In the genomic region with DNA sequence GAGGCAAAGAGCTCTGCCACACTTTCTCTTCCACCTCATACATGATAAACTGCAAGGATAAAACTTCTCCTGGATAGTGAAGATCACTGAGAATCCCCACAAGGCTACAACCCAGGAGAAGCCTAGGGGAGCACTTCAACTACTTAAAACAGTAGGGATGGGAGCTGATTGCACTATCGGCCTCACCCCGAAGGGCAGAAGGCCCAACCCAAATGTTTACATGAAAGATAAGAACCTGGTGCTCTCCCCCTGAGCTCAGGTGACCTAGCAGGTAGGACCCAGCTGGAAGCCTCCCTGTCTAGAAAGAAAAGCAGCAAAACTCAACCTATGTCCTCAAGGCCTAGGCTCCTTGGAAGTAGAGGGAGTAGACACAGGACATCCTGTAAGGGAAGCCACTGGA, we compare ENCODE assay signal across 9 mouse cellular contexts. TPM values are rescaled to one million over a fixed set of nuclear protein-coding genes. Genes with fewer than 3 reads are reported as not detected.
DNase-seq lines count a peak whose midpoint lies in the region; ATAC-seq and TF ChIP-seq lines count a peak whose summit lies in the region.
"Had no signal": no experiment of that assay in that cellular context is flagged by ENCODE, and none has a peak within 500 bp of the region (broad histone marks: within the 10 kb centered on the region; RNA-seq: fewer than 3 reads in every experiment).

No protein-coding gene starts in this region.

- WGBS in embryonic facial prominence, embryonic 12.5 days, result 77% methylated on average over 2 of the region's 2 CpGs
- WGBS in embryonic facial prominence, embryonic 10.5 days, result 65% methylated on average over 2 of the region's 2 CpGs
- 38% methylated on average over 2 of the region's 2 CpGs for WGBS in lung, embryonic 15.5 days
- WGBS in intestine, postnatal 0 days, result 49% methylated on average over 2 of the region's 2 CpGs
- WGBS in neural tube, embryonic 15.5 days, result 80% methylated on average over 2 of the region's 2 CpGs

- H3K9me3 ChIP-seq in embryonic facial prominence, embryonic 12.5 days, result no peaks in the 10 kb centered on the region
- H3K9me3 ChIP-seq in embryonic facial prominence, embryonic 10.5 days, result no peaks in the 10 kb centered on the region
- no peaks in the 10 kb centered on the region for H3K9me3 ChIP-seq in lung, embryonic 15.5 days
- H3K9me3 ChIP-seq in intestine, postnatal 0 days (ENCODE audit: control insufficient read depth), result no peaks in the 10 kb centered on the region
- no peaks in the 10 kb centered on the region for H3K9me3 ChIP-seq in neural tube, embryonic 15.5 days (replicated peaks)

- H3K27me3 ChIP-seq in embryonic facial prominence, embryonic 12.5 days, result no peaks in the 10 kb centered on the region
- peaks cover 6% of the 10 kb centered on the region; the same call in 1 of the 2 replicates for H3K27me3 ChIP-seq in embryonic facial prominence, embryonic 10.5 days (replicated peaks; ENCODE audit: low read depth, poor library complexity, severe bottlenecking)
- H3K27me3 ChIP-seq in lung, embryonic 15.5 days, result no peaks in the 10 kb centered on the region
- H3K27me3 ChIP-seq in intestine, postnatal 0 days (replicated peaks; ENCODE audit: control insufficient read depth, insufficient read depth, low read length), result no peaks in the 10 kb centered on the region
- no peaks in the 10 kb centered on the region for H3K27me3 ChIP-seq in neural tube, embryonic 15.5 days (replicated peaks)

- peak overlapping the region; percentile 69 for H3K4me2 ChIP-seq in embryonic facial prominence, embryonic 12.5 days (replicated peaks)
- H3K4me2 ChIP-seq in lung, embryonic 15.5 days, result peak overlapping the region; percentile 83
- H3K4me2 ChIP-seq in intestine, postnatal 0 days (replicated peaks; ENCODE audit: low read depth), result peak overlapping the region; percentile 79; the same call in 1 of the 2 replicates
- H3K4me2 ChIP-seq in neural tube, embryonic 15.5 days, result peak overlapping the region; percentile 78

- no peak for DNase-seq in embryonic facial prominence, embryonic 10.5 days (ENCODE audit: low spot score)
- no peak for DNase-seq in lung, postnatal 14 days
- no peak for DNase-seq in natural killer cell, adult 2 months (ENCODE audit: low spot score in 2 of 2)
- DNase-seq: kidney, adult 9 months had no signal

- peaks cover 38% of the 10 kb centered on the region for H3K36me3 ChIP-seq in embryonic facial prominence, embryonic 12.5 days
- H3K36me3 ChIP-seq in embryonic facial prominence, embryonic 10.5 days (replicated peaks), result peaks cover 41% of the 10 kb centered on the region
- H3K36me3 ChIP-seq in lung, embryonic 15.5 days, result peaks cover 32% of the 10 kb centered on the region
- H3K36me3 ChIP-seq in intestine, postnatal 0 days (ENCODE audit: control insufficient read depth, insufficient read depth), result peaks cover 36% of the 10 kb centered on the region
- H3K36me3 ChIP-seq in neural tube, embryonic 15.5 days, result peaks cover 39% of the 10 kb centered on the region

- H3K4me1 ChIP-seq in embryonic facial prominence, embryonic 12.5 days, result peaks cover 20% of the 10 kb centered on the region
- peaks cover 30% of the 10 kb centered on the region for H3K4me1 ChIP-seq in embryonic facial prominence, embryonic 10.5 days
- peaks cover 26% of the 10 kb centered on the region for H3K4me1 ChIP-seq in lung, embryonic 15.5 days
- H3K4me1 ChIP-seq in intestine, postnatal 0 days (replicated peaks; ENCODE audit: control insufficient read depth, insufficient read depth, low read length), result peaks cover 12% of the 10 kb centered on the region; the same call in 1 of the 2 replicates
- H3K4me1 ChIP-seq in neural tube, embryonic 15.5 days, result peaks cover 30% of the 10 kb centered on the region

- no peak for TF ChIP-seq CTCF in intestine, postnatal 0 days (IDR thresholded peaks at IDR 0.05; ENCODE audit: low read depth)

- no peak for ATAC-seq in embryonic facial prominence, embryonic 12.5 days (ENCODE audit: insufficient number of reproducible peaks, insufficient read depth, low FRiP score, low TSS enrichment)
- no peak for ATAC-seq in lung, embryonic 15.5 days (ENCODE audit: borderline replicate concordance, extremely low read depth, low FRiP score, low TSS enrichment)
- ATAC-seq in intestine, postnatal 0 days, result no peak
- ATAC-seq in neural tube, embryonic 15.5 days (ENCODE audit: low FRiP score), result no peak
- no peak for ATAC-seq in CD4-positive, CD25-positive, alpha-beta regulatory T cell, adult 4 months

- no peak overlapping the region for H3K9ac ChIP-seq in embryonic facial prominence, embryonic 12.5 days
- H3K9ac ChIP-seq in lung, embryonic 15.5 days, result peak overlapping the region; percentile 19; the same call in 1 of the 2 replicates
- H3K9ac ChIP-seq in intestine, postnatal 0 days (ENCODE audit: low read depth, low read length), result no peak overlapping the region
- H3K9ac ChIP-seq in neural tube, embryonic 15.5 days (replicated peaks), result 0 out of 2 replicates have a peak overlapping the region, but pooled peaks have one; percentile 90

- H3K27ac ChIP-seq in embryonic facial prominence, embryonic 12.5 days, result no peak overlapping the region
- no peak overlapping the region for H3K27ac ChIP-seq in embryonic facial prominence, embryonic 10.5 days (replicated peaks)
- H3K27ac ChIP-seq in lung, embryonic 15.5 days, result no peak overlapping the region
- H3K27ac ChIP-seq in intestine, postnatal 0 days (ENCODE audit: low read depth, low read length), result no peak overlapping the region
- H3K27ac ChIP-seq in neural tube, embryonic 15.5 days (replicated peaks), result no peak overlapping the region

- no peak overlapping the region for H3K4me3 ChIP-seq in embryonic facial prominence, embryonic 12.5 days
- H3K4me3 ChIP-seq in embryonic facial prominence, embryonic 10.5 days, result no peak overlapping the region; the same call in 1 of the 2 replicates
- H3K4me3 ChIP-seq in lung, embryonic 15.5 days, result peak overlapping the region; percentile 58
- no peak overlapping the region for H3K4me3 ChIP-seq in intestine, postnatal 0 days (ENCODE audit: low read depth, low read length)
- H3K4me3 ChIP-seq in neural tube, embryonic 15.5 days (replicated peaks), result peak overlapping the region; percentile 87; the same call in 1 of the 2 replicates

RNA-seq across cellular contexts. Expression of gene Lrpap1, which starts 2.0 kb away (rescaled TPM):
- polyA plus RNA-seq in embryonic facial prominence, embryonic 12.5 days (2016; fragmentation: Nextera tagmentation; extraction: Ambion mirVana), result 113 and 115 TPM in 2 replicates
- polyA plus RNA-seq in embryonic facial prominence, embryonic 10.5 days (2016; fragmentation: Nextera tagmentation; extraction: Ambion mirVana), result 72.4 and 74.2 TPM in 2 replicates
- polyA plus RNA-seq in lung, embryonic 15.5 days (2015; fragmentation: Nextera tagmentation; extraction: Ambion mirVana), result 130 and 145 TPM in 2 replicates
- 47.7 and 50.6 TPM in 2 replicates for polyA plus RNA-seq in intestine, postnatal 0 days (2015; fragmentation: Nextera tagmentation; extraction: Ambion mirVana)
- polyA plus RNA-seq in neural tube, embryonic 15.5 days (2015; fragmentation: Nextera tagmentation; extraction: Ambion mirVana), result 150 and 155 TPM in 2 replicates
- 100 to 1,000 TPM in 1 of 2 experiments, 10 to 100 TPM in 1; 93.8 to 133 TPM for polyA plus RNA-seq in CD4-positive, CD25-positive, alpha-beta regulatory T cell, adult 4 months (2017; shearing (Covaris generic))

RNA-seq across cellular contexts. Expression of gene Dok7, which starts 47.0 kb away (rescaled TPM):
- polyA plus RNA-seq in embryonic facial prominence, embryonic 12.5 days (2016; fragmentation: Nextera tagmentation; extraction: Ambion mirVana), result 2.0 and 2.3 TPM in 2 replicates
- polyA plus RNA-seq in embryonic facial prominence, embryonic 10.5 days (2016; fragmentation: Nextera tagmentation; extraction: Ambion mirVana), result 0.34 and 0.35 TPM in 2 replicates
- polyA plus RNA-seq in lung, embryonic 15.5 days (2015; fragmentation: Nextera tagmentation; extraction: Ambion mirVana), result 1.6 and 2.6 TPM in 2 replicates
- 0.33 and 0.50 TPM in 2 replicates for polyA plus RNA-seq in intestine, postnatal 0 days (2015; fragmentation: Nextera tagmentation; extraction: Ambion mirVana)
- polyA plus RNA-seq in neural tube, embryonic 15.5 days (2015; fragmentation: Nextera tagmentation; extraction: Ambion mirVana), result 7.4 and 10.5 TPM in 2 replicates
- not detected for polyA plus RNA-seq in CD4-positive, CD25-positive, alpha-beta regulatory T cell, adult 4 months (2017; shearing (Covaris generic))

Comparison
In these comparisons a context has a peak if more than half of its experiments do, and no peak if none do; other contexts are left out.
1. H3K4me3 ChIP-seq: peak in lung, embryonic 15.5 days (single experiment) and neural tube, embryonic 15.5 days (single experiment); none in embryonic facial prominence, embryonic 12.5 days (single experiment), embryonic facial prominence, embryonic 10.5 days (single experiment) and intestine, postnatal 0 days (single experiment).
2. H3K9ac ChIP-seq: peak in lung, embryonic 15.5 days (single experiment) and neural tube, embryonic 15.5 days (single experiment); none in embryonic facial prominence, embryonic 12.5 days (single experiment) and intestine, postnatal 0 days (single experiment).
3. Peak in every context shown above with its lines, with median percentiles within 50 percentile points of each other: H3K4me2 ChIP-seq.